Mouse (Mus musculus) kidney, embryonic 14.5 days (tissue): ENCODE data around the gene Akap6. TPM values are rescaled to one million over a fixed set of nuclear protein-coding genes. Genes with fewer than 3 reads are reported as not detected.
A peak's percentile ranks its signal among the peaks of the same experiment; 100 is the strongest.

Experiments
- ATAC-seq: fragments of 200-750 bp; cut with Nextera tagmentation; 2 replicates; pipeline ENCODE4 v1.8.0; 2017; ENCODE audit warnings: moderate number of reproducible peaks, mild to moderate bottlenecking, moderate TSS enrichment, moderate library complexity; ENCODE audit not compliant: low FRiP score, low TSS enrichment
- H3K27ac ChIP-seq: fragments of 300-500 bp; sonication (generic); 2 replicates; pipeline ENCODE4 v1.5.1; 2014; ENCODE audit warnings: low read depth, mild to moderate bottlenecking, low read length, moderate library complexity, mixed read lengths
- H3K27me3 ChIP-seq: fragments of 300-500 bp; sonication (generic); 2 replicates; pipeline ENCODE4 v1.6.1; 2014; ENCODE audit warnings: mild to moderate bottlenecking, low read length; ENCODE audit not compliant: control insufficient read depth, insufficient read depth
- H3K36me3 ChIP-seq: fragments of 300-500 bp; sonication (generic); 2 replicates; pipeline ENCODE4 v1.6.1; 2014; ENCODE audit warnings: low read length, mixed read lengths; ENCODE audit not compliant: control insufficient read depth, insufficient read depth
- H3K4me1 ChIP-seq: fragments of 300-500 bp; sonication (generic); 2 replicates; pipeline ENCODE4 v1.6.1; 2014; ENCODE audit warnings: low read length, mixed read lengths; ENCODE audit not compliant: control insufficient read depth, insufficient read depth
- H3K4me2 ChIP-seq: fragments of 300-500 bp; sonication (generic); replicated peaks from 2 replicates; pipeline ENCODE4 v1.6.1; 2014; ENCODE audit warnings: low read depth, mild to moderate bottlenecking, low read length
- H3K4me3 ChIP-seq: fragments of 300-500 bp; sonication (generic); 2 replicates; pipeline ENCODE4 v1.5.1; 2014; ENCODE audit warnings: mild to moderate bottlenecking, low read length
- H3K9ac ChIP-seq: fragments of 300-500 bp; sonication (generic); 2 replicates; pipeline ENCODE4 v1.6.1; 2014; ENCODE audit warnings: low read depth, mild to moderate bottlenecking, low read length, moderate library complexity
- H3K9me3 ChIP-seq: fragments of 300-500 bp; sonication (generic); 2 replicates; pipeline ENCODE4 v1.6.1; 2016; ENCODE audit warnings: low read length; ENCODE audit not compliant: control insufficient read depth
- WGBS: fragments of 180-500 bp; shearing (Covaris S2); extraction: QIAGEN DNeasy Blood & Tissue Kit; methylation state at CpG from one replicate; pipeline ENCODE4 v1.1.7; 2014; 5-methylcytosine and 5-hydroxymethylcytosine counted together
- polyA plus RNA-seq: library from polyadenylated mRNA; unstranded; fragments of >200 nt; fragmentation: Nextera tagmentation; extraction: Ambion mirVana; gene quantifications from 2 replicates; pipeline ENCODE4 v1.2.1, GENCODE M21; 2014

Gene Akap6
- polyA plus RNA-seq, 1 experiment from 2014 or later, result 0.18 TPM

GRCm38 (mm10) chr12:53032762-53033161 is 333.6 kb downstream of the Akap6 start:
- Histone ChIP-seq H3K4me3 (no peak overlapping the region), H3K27ac (no peak overlapping the region), H3K4me2 (peak overlapping the region; percentile 13; the same call in 1 of the 2 replicates), H3K36me3 (no peaks in the 10 kb centered on the region), H3K9ac (no peak overlapping the region), H3K9me3 (no peaks in the 10 kb centered on the region), H3K4me1 (0 out of 2 replicates have a peak, but pooled peaks cover 2% of the 10 kb centered on the region), H3K27me3 (no peaks in the 10 kb centered on the region)
- peak; percentile 46; the same call in 1 of the 2 replicates for ATAC-seq
- 10% methylated on average over 7 of the region's 7 CpGs for WGBS

GRCm38 (mm10) chr12:53033404-53033913 is 334.3 kb downstream of the Akap6 start:
- H3K27me3 ChIP-seq, result no peaks in the 10 kb centered on the region
- H3K27ac ChIP-seq, result no peak overlapping the region
- 39% methylated on average over 14 of the region's 14 CpGs for WGBS
- no peak for ATAC-seq
- 0 out of 2 replicates have a peak overlapping the region, but pooled peaks have one; percentile 6 for H3K4me3 ChIP-seq
- H3K4me1 ChIP-seq, result 0 out of 2 replicates have a peak, but pooled peaks cover 2% of the 10 kb centered on the region
- peak overlapping the region; percentile 13; the same call in 1 of the 2 replicates for H3K4me2 ChIP-seq
- H3K9me3 ChIP-seq, result no peaks in the 10 kb centered on the region
- H3K36me3 ChIP-seq, result no peaks in the 10 kb centered on the region
- H3K9ac ChIP-seq, result no peak overlapping the region

GRCm38 (mm10) chr12:53040634-53041033 is 341.5 kb downstream of the Akap6 start:
- Histone ChIP-seq H3K9me3 (no peaks in the 10 kb centered on the region), H3K9ac (no peak overlapping the region), H3K27ac (no peak overlapping the region), H3K4me3 (no peak overlapping the region), H3K4me1 (no peaks in the 10 kb centered on the region), H3K36me3 (no peaks in the 10 kb centered on the region), H3K4me2 (no peak overlapping the region), H3K27me3 (no peaks in the 10 kb centered on the region)
- ATAC-seq, result no peak
- WGBS, result 92% methylated on average over 5 of the region's 5 CpGs

- no peaks in the 10 kb centered on the region for H3K9me3 ChIP-seq
- no peaks in the 10 kb centered on the region for H3K27me3 ChIP-seq
- ATAC-seq, result no peak
- H3K27ac ChIP-seq, result no peak overlapping the region
- H3K4me3 ChIP-seq, result no peak overlapping the region
- no peak overlapping the region for H3K4me2 ChIP-seq
- 27% methylated on average over 5 of the region's 5 CpGs for WGBS
- H3K9ac ChIP-seq, result no peak overlapping the region
- H3K36me3 ChIP-seq, result no peaks in the 10 kb centered on the region
- no peaks in the 10 kb centered on the region for H3K4me1 ChIP-seq
Measured at GRCm38 (mm10) chr12:53042739-53043138, 343.6 kb downstream of the Akap6 start.

GRCm38 (mm10) chr12:53057606-53058005 is 358.4 kb downstream of the Akap6 start:
- no peak overlapping the region for H3K9ac ChIP-seq
- 90% methylated on average over 7 of the region's 7 CpGs for whole genome bisulfite sequencing
- no peaks in the 10 kb centered on the region for H3K27me3 ChIP-seq
- H3K27ac ChIP-seq, result no peak overlapping the region
- H3K4me2 ChIP-seq, result no peak overlapping the region
- H3K4me1 ChIP-seq, result no peaks in the 10 kb centered on the region
- no peaks in the 10 kb centered on the region for H3K36me3 ChIP-seq
- no peak for ATAC-seq
- no peaks in the 10 kb centered on the region for H3K9me3 ChIP-seq
- no peak overlapping the region for H3K4me3 ChIP-seq

GRCm38 (mm10) chr12:53060903-53061302 is 361.7 kb downstream of the Akap6 start:
- H3K4me2 ChIP-seq, result no peak overlapping the region
- H3K4me1 ChIP-seq, result no peaks in the 10 kb centered on the region
- H3K36me3 ChIP-seq, result no peaks in the 10 kb centered on the region
- no peaks in the 10 kb centered on the region for H3K27me3 ChIP-seq
- no peak overlapping the region for H3K4me3 ChIP-seq
- H3K9ac ChIP-seq, result no peak overlapping the region
- no peak overlapping the region for H3K27ac ChIP-seq
- no peak for ATAC-seq
- H3K9me3 ChIP-seq, result no peaks in the 10 kb centered on the region
- 83% methylated on average over 6 of the region's 6 CpGs for WGBS

GRCm38 (mm10) chr12:53061466-53062124 is 362.4 kb downstream of the Akap6 start:
- no peak overlapping the region for H3K27ac ChIP-seq
- ATAC-seq, result no peak

GRCm38 (mm10) chr12:53063003-53063402 is 363.8 kb downstream of the Akap6 start:
- H3K9ac ChIP-seq, result no peak overlapping the region
- H3K4me2 ChIP-seq, result no peak overlapping the region
- no peaks in the 10 kb centered on the region for H3K27me3 ChIP-seq
- no peaks in the 10 kb centered on the region for H3K9me3 ChIP-seq
- H3K4me3 ChIP-seq, result no peak overlapping the region
- 45% methylated on average over 9 of the region's 9 CpGs for WGBS
- no peak overlapping the region for H3K27ac ChIP-seq
- H3K4me1 ChIP-seq, result no peaks in the 10 kb centered on the region
- H3K36me3 ChIP-seq, result no peaks in the 10 kb centered on the region
- no peak for ATAC-seq

More at GRCm38 (mm10) chr12:53061466-53062124, 362.4 kb downstream of the Akap6 start:
- Histone ChIP-seq H3K4me2 (no peak overlapping the region), H3K4me1 (no peaks in the 10 kb centered on the region), H3K36me3 (no peaks in the 10 kb centered on the region), H3K27me3 (no peaks in the 10 kb centered on the region), H3K4me3 (no peak overlapping the region), H3K9me3 (no peaks in the 10 kb centered on the region), H3K9ac (no peak overlapping the region)
- 27% methylated on average over 7 of the region's 7 CpGs for WGBS

GRCm38 (mm10) chr12:53064241-53064760 is 365.1 kb downstream of the Akap6 start:
- Histone ChIP-seq H3K4me1 (no peaks in the 10 kb centered on the region), H3K27ac (no peak overlapping the region), H3K36me3 (no peaks in the 10 kb centered on the region), H3K4me3 (no peak overlapping the region), H3K9me3 (no peaks in the 10 kb centered on the region), H3K27me3 (no peaks in the 10 kb centered on the region), H3K9ac (no peak overlapping the region), H3K4me2 (no peak overlapping the region)
- WGBS, result 93% methylated on average over 4 of the region's 4 CpGs
- no peak for ATAC-seq
